Mouse (Mus musculus) adrenal gland, adult 18-20 months (tissue): ENCODE data around the gene Gsap. TPM values are rescaled to one million over a fixed set of nuclear protein-coding genes. Genes with fewer than 3 reads are reported as not detected.
A peak's percentile ranks its signal among the peaks of the same experiment; 100 is the strongest.
"Not testable (repeated sequence)": the region's sequence is repeated elsewhere in the genome, so short reads cannot be mapped to it uniquely, and the experiment has no call there.

Source experiments
- DNase-seq, 2 experiments: peaks; one replicate each; pipeline ENCODE4 v3.0.0; 2021 to 2022; ENCODE audit warnings: low spot score in 2 of 2
- total RNA-seq, 2 experiments: library from RNA; stranded (reverse); gene quantifications; 1 replicate in 1 of 2; 2 replicates in 1 of 2; pipeline ENCODE4 v1.2.3; 2021

Gene Gsap
- total RNA-seq, 2 experiments from 2014 or later = 5.0 TPM

DNA sequence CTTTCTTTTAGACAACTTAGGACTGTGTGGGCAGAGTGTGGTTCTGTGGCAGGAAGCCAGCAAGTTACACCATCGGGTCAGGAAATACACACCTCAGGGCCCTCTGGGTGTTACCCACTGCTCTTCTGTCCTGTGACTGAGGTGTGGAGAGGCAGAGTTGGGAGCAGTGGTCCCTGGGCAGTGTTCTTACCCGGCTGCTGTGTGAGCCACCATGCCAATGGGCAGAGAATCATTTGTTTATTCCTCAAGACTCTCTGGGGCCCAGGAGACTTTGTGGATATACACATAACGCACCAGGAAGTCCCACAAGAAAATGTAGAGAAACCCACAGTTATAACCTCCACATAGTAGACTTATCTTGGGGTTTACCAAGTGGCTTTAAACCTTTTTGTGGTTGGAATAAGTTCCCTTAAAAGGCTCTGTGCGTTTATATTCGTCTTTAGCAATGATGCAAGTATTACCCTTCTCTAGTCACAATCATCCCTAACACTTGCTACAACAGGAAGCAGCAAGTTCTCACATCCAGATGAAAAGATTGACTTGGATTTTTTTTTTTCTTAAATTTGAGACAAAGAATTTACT lies 69.6 kb downstream of the Gsap start:
- DNase-seq = no peak

GRCm38 (mm10) chr5:21257126-21257525 lies 71.1 kb downstream of the Gsap start:
- DNase-seq = no peak

- DNase-seq = no peak
Observed at GRCm38 (mm10) chr5:21257806-21258205, 71.8 kb downstream of the Gsap start.

GRCm38 (mm10) chr5:21260746-21261145 lies 74.7 kb downstream of the Gsap start:
- DNase-seq = no peak

DNA sequence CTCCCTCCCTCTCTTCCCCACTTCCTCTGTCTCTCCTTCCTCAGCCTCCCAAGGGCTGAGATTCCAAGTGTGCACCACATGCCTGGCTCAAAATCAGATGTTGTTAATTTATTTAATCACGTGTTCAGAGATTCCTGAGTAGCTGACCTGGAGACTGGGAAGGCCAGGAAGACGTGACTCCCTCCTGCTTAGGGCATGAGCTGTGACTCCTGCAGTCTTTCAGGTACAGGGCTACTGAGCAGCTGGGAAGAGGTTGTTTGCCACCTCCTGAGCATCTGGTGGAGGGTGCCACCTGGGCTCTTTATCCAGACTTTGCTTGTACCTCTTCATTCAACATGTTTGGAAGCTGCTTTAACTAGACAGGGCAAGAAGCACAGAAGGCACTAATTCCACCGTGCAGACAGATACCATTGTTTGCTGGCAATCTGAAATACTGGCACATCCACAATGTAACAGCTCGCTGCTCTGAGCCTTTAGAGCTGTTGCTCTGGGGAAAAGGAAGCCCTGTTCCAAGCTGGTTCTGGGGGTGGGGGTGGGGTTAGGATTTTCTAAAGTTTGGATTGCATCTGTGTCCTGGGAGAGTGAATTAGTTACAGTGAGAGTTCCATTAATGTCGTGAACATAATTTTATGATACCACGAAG lies 75.3 kb downstream of the Gsap start:
- no peak for DNase-seq

DNA sequence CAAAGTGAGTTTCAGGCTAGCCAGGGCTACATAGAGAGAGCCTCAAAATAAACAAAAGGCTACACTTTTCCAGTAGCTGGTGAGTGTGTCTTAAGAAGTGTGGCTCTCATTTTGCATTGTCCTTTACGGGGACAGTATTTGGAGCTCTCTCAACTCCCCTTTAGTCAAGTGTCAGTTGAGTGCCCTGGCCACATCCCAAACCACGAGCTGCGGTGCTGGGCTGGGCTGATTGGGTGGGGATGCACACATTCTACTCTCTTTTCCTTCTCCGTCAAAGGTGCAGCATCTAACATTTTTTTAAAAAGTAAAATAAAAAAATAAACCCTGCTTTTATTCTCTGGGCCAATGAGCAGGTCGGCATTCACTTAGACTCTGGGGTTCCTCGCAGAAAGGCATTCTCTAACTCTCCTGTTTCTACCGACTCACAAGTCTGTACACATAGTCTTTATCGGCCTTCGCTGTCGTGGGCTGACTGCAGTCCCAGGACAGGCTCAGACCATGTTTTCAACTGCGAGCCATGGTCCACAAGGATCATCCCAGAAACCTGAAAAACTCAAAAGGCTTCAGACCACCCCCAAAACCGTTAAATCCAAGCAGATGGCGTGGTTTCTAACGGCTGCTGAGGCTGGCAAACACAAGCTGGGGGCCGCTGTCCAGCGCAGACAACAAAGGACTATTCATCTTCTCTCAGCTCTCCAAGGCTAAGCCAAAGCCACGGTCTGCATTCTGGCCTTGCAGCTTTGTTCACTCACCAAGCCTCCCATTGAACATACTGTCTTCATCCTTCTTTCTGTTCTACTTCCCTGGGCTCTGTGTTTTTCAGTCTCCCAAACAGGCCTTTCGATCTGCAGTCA lies 77.4 kb downstream of the Gsap start:
- no peak for DNase-seq

DNA sequence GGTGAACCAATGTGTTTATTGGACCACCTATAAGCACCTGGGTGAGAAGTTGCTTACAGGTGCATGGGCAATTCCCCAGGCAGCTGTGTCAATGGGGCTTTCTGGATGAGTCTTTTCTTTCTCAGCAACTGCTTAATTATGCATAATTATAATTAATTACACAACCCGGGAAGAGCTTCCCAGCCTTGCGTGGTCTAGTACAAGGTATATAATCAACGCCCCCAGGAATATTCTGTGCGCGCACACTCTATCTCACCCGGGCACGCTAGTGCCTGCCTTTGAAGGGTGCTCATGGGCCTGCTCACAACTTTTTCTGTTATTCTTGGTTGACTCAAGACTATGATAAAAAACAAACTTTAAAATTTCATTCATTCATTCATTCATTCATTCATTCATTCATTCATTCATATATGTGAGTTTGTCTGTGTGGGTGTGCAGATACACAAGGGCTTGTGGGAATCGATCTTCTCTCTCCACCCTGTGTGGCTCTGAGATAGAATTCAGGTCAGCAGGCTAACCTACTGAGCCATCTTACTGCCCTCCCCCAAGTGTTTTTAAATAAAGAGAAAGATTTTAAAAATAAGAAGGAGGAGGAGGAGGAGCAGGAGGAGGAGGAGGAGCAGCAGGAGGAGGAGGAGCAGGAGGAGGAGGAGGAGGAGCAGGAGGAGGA lies 78.4 kb downstream of the Gsap start:
- no peak for DNase-seq

GRCm38 (mm10) chr5:21265049-21265448 lies 79.0 kb downstream of the Gsap start:
- peak; percentile 78 to 84 for DNase-seq

DNA sequence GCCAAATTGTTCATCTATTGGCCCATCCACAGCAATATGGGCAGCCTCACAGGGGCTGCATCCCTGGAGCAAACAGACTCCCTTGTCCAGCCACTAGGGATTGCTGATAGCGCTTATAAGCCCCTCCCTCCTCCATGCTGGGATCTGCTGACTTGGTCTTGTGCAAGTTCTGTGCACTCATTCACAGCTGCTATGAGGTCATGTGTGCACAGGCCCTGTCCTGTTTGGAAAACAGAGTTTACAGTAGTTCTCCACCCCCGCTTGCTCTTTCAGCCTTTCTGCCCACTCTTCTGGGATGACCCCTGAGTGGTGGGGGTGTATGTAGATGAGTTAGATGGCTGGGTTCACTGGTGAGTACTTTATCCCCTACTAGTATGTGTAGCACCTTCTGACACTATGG lies 81.0 kb downstream of the Gsap start:
- DNase-seq = no peak

GRCm38 (mm10) chr5:21269446-21269845 lies 83.4 kb downstream of the Gsap start:
- no peak for DNase-seq

GRCm38 (mm10) chr5:21270756-21271155 lies 84.7 kb downstream of the Gsap start:
- no peak for DNase-seq

DNA sequence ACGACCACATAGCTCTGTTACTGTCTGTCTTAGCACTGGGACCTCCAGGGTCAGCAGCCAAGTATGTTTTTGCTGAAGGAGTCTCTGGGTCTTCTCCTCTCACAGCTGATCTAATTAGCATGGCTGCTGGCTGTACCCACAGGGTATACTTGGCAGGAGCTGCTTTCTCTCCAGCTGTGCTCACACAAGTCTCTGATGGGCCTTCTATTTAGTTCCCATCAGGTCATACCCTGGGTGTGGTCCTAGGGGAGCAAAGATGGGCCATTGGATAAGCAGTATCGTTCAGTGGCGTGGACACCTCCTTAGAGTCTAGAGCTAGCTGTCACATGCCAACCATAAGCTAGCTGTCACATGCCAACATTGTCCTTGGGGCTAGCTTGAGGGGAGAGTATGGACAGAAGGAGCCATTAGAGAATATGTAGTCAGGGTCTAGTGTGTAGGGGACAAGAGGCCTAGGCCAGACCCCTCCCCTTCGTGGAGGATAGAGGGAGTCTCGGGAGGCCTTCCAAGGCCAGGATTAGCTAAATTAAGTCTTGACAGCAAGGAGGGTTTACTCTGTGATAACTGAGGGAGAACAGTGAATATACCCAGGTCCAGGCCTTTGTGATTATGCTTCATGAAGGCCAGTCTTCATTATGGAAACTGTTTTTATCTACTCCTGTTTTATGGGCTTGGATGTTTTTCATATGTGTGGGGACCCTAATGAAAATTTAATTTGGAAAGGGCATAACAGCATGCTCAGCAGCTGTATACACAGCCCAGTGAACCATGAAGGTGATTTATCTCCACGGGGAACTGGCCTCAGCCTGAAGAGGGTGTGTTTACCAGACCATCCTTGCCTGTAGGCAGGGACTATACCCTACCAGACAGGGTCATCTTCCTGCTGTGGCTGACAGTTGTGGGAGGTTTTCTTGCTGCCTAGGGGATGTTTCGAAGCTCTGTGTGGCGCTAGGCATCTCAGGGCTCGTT lies 85.6 kb downstream of the Gsap start:
- DNase-seq = no peak

- not testable (repeated sequence) for DNase-seq
Observed at GRCm38 (mm10) chr5:21277685-21278084, 91.6 kb downstream of the Gsap start.

GRCm38 (mm10) chr5:21283356-21284062 lies 97.5 kb downstream of the Gsap start:
- no peak for DNase-seq

- DNase-seq = no peak
Observed at GRCm38 (mm10) chr5:21288658-21289435, 102.8 kb downstream of the Gsap start.

DNA sequence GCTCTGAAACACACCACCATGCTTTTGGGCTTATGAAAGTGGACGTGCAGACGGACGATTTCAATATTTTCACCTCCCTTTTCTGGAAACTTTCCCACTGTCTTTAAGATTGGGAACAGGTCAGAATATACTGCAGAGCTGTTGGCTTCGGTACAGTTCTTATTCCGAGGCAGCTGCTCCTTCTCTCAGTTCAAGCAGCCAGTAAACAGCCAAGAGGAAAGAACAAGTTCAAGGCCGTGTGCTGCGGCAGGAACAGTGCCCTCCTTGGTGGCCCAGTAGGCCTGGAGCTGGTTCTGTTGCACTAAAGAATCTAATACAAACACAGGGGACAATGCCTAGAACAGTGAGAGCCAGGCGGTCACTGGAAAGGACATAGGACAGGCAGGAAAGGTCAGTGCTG lies 104.5 kb downstream of the Gsap start:
- no peak for DNase-seq

DNA sequence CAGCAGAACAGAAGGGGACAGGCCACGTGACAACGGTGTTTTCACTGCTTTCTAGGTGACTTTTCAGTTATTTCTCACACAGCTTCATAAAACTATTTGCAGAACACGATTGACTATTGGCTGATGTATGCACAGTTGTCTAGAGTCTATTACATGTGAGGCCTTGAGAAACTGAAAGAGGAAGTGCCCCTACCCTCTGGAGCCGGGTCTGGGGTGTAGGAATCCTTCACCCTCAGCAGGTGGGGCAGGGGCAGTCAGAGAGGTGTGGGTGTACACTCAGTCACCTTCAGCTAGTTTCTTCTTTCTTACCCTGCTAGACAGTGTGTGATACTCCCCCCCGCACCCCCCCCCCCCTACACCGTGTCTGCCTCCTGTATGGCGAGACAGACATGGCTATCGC lies 109.6 kb downstream of the Gsap start:
- no peak for DNase-seq

- DNase-seq = no peak
Observed at GRCm38 (mm10) chr5:21299076-21299755, 113.2 kb downstream of the Gsap start.
